Mouse (Mus musculus) heart, embryonic 13.5 days (tissue): ENCODE results near the gene Cd81. TPM values are rescaled to one million over a fixed set of nuclear protein-coding genes. Genes with fewer than 3 reads are reported as not detected.
A peak's percentile ranks its signal among the peaks of the same experiment; 100 is the strongest.

ENCODE experiments used
- ATAC-seq: fragments of 200-750 bp; cut with Nextera tagmentation; 2 replicates; pipeline ENCODE4 v1.8.0; 2017; ENCODE audit warnings: moderate TSS enrichment; ENCODE audit not compliant: insufficient number of reproducible peaks, low FRiP score, low TSS enrichment; ENCODE audit errors: extremely low read depth
- H3K27ac ChIP-seq: fragments of 300-500 bp; sonication (generic); replicated peaks from 2 replicates; pipeline ENCODE4 v1.5.1; 2015; ENCODE audit warnings: moderate library complexity, mild to moderate bottlenecking, inconsistent platforms
- H3K27me3 ChIP-seq: fragments of 300-500 bp; sonication (generic); replicated peaks from 2 replicates; pipeline ENCODE4 v1.6.1; 2015; ENCODE audit warnings: mild to moderate bottlenecking, inconsistent platforms
- H3K36me3 ChIP-seq: fragments of 300-500 bp; sonication (generic); 2 replicates; pipeline ENCODE4 v1.6.1; 2015; ENCODE audit warnings: mild to moderate bottlenecking, inconsistent platforms
- H3K4me1 ChIP-seq: fragments of 300-500 bp; sonication (generic); 2 replicates; pipeline ENCODE4 v1.6.1; 2015; ENCODE audit warnings: inconsistent platforms
- H3K4me2 ChIP-seq: fragments of 300-500 bp; sonication (generic); 2 replicates; pipeline ENCODE4 v1.6.1; 2015; ENCODE audit warnings: inconsistent platforms, mild to moderate bottlenecking, moderate library complexity
- H3K4me3 ChIP-seq: fragments of 300-500 bp; sonication (generic); 2 replicates; pipeline ENCODE4 v1.5.1; 2015; ENCODE audit warnings: moderate library complexity, mild to moderate bottlenecking, inconsistent platforms
- H3K9ac ChIP-seq: fragments of 300-500 bp; sonication (generic); 2 replicates; pipeline ENCODE4 v1.6.1; 2015; ENCODE audit warnings: inconsistent platforms, mild to moderate bottlenecking, moderate library complexity
- H3K9me3 ChIP-seq: fragments of 300-500 bp; sonication (generic); 2 replicates; pipeline ENCODE4 v1.6.1; 2016; ENCODE audit warnings: inconsistent platforms
- WGBS: fragments of 180-500 bp; shearing (Covaris S2); methylation state at CpG from one replicate; pipeline ENCODE4 v1.1.7; 2015; ENCODE audit warnings: mixed read lengths; 5-methylcytosine and 5-hydroxymethylcytosine counted together
- polyA plus RNA-seq: library from polyadenylated mRNA; unstranded; fragments of >200 nt; fragmentation: Nextera tagmentation; extraction: Ambion mirVana; gene quantifications from 2 replicates; pipeline ENCODE4 v1.2.1, GENCODE M21; 2015

Gene Cd81
- polyA plus RNA-seq, 1 experiment from 2014 or later = 750 TPM

DNA sequence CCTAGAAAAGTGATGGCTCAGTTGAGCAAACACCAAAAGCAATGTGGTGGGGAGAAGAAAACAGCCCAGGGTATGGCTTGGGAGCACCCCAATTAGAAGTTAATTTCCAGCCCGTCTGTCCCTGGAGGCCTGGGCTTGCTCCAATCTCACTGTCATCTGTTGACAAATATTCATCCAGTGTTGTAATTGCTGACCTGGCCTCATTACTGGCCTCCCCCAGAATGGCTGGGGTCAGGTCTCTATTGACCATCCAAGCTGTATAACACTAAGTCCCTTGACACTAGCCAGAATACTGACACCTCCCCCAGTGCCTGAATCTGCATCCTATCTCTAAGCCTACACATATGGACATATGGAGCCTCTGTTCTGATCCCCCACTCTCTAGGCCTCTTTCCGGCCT, 24.8 kb downstream of the Cd81 start:
- Histone ChIP-seq H3K27ac (no peak overlapping the region), H3K4me3 (no peak overlapping the region), H3K4me2 (no peak overlapping the region), H3K36me3 (no peaks in the 10 kb centered on the region), H3K9ac (no peak overlapping the region), H3K9me3 (no peaks in the 10 kb centered on the region), H3K27me3 (peaks cover 11% of the 10 kb centered on the region; the same call in 1 of the 2 replicates), H3K4me1 (no peaks in the 10 kb centered on the region)
- WGBS = 76% methylated on average over 2 of the region's 2 CpGs
- no peak for ATAC-seq

DNA sequence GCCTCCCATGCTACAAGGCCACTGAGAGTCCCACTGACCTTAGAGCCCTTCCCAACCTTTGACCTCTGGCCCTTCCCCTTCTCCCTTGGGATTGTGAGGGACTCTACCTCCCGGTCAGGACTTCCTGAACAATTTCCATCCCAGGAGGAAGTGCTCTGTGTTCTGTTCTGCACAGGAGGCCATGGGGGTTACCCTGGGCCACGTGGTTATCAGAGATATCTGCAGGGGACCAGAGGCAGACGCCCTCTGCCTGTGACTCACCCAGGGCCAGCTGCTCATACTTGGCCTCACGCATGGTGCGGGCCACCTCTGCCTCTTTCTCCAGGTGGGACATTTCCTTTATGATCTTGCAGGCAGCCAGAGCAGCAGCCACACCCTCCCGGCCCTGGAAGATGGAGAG, 29.5 kb downstream of the Cd81 start:
- Histone ChIP-seq H3K4me2 (no peak overlapping the region), H3K27me3 (peaks cover 22% of the 10 kb centered on the region), H3K9me3 (no peaks in the 10 kb centered on the region), H3K9ac (no peak overlapping the region), H3K4me1 (peaks cover 12% of the 10 kb centered on the region), H3K36me3 (no peaks in the 10 kb centered on the region), H3K27ac (no peak overlapping the region), H3K4me3 (no peak overlapping the region)
- WGBS = 57% methylated on average over 6 of the region's 6 CpGs
- no peak for ATAC-seq

DNA sequence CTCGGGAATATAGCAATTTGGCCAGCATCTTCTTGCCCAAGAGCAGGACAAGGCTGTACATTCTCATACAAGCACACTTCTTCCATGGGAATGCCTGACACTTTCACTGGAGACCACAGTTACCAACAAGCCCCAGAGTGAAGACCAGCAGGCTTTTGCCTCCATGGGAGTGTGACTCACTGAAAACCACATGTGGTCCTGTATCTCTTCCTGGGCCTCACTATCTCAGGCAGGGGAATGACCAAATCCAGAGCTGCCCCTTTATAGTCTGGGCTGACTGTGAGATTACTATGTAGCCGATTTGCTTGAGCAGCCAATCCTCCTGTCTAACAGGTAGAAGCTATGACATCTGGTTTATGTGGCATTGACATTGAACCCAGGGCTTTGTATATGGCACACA, 31.2 kb downstream of the Cd81 start:
- H3K36me3 ChIP-seq = no peaks in the 10 kb centered on the region
- peaks cover 25% of the 10 kb centered on the region for H3K27me3 ChIP-seq
- WGBS = 54% methylated on average over 2 of the region's 2 CpGs
- no peak overlapping the region for H3K27ac ChIP-seq
- no peak overlapping the region for H3K4me2 ChIP-seq
- no peak overlapping the region for H3K9ac ChIP-seq
- H3K4me1 ChIP-seq = peaks cover 19% of the 10 kb centered on the region
- ATAC-seq = no peak
- H3K9me3 ChIP-seq = no peaks in the 10 kb centered on the region
- no peak overlapping the region for H3K4me3 ChIP-seq

DNA sequence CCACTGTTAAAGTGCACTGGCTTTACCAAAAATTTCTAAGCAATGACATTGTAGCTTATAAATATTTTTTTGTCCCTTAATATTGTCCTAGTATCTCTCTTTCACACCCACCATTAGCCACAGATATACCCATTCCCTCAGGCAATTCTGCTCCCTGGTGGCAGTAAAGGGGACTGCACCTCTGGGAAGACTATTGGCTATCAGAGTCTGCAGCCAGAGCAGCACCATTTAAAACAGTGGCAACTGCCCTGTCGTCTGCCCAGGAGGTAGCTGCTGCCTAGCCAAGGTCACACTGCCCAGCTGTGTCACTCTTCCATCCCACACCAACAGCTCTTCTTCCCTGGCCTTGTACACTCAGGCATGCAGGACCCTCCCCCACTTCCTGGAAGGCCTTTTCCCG, 33.8 kb downstream of the Cd81 start:
- Histone ChIP-seq H3K27ac (peak overlapping the region; percentile 83), H3K36me3 (no peaks in the 10 kb centered on the region), H3K27me3 (peaks cover 40% of the 10 kb centered on the region), H3K4me1 (peaks cover 19% of the 10 kb centered on the region), H3K9me3 (no peaks in the 10 kb centered on the region), H3K4me3 (peak overlapping the region; percentile 26), H3K9ac (peak overlapping the region; percentile 78), H3K4me2 (peak overlapping the region; percentile 57)
- 53% methylated on average over 2 of the region's 2 CpGs for WGBS
- ATAC-seq = no peak

DNA sequence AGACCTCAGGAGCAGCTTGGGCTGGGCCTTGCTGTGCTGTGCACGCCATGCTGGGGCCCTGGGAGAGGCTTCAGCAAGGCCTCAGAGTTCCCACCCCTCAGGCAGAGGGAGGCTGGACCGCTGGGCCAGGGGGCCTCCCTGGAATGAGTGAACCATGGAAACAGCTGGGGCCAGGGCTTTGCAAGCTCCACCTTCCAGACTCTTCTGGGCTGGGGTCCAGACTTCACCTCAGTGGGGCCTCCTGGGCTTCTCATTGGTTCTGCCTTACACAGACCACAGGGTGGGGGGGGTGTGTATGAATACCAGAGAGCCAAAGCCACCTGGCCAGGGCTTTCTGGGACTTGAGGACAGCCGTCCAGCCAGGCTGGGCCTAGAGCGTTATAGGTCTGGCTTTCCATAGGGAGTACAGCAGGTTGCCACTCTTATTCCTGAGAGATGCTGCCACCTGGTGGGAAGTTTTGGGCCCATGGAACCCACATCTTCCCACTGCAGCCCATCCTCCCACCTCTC, 34.6 kb downstream of the Cd81 start:
- Histone ChIP-seq H3K27ac (peak overlapping the region; percentile 83), H3K36me3 (no peaks in the 10 kb centered on the region), H3K4me1 (peaks cover 19% of the 10 kb centered on the region), H3K9ac (peak overlapping the region; percentile 78), H3K27me3 (peaks cover 37% of the 10 kb centered on the region), H3K4me3 (peak overlapping the region; percentile 26), H3K9me3 (no peaks in the 10 kb centered on the region), H3K4me2 (peak overlapping the region; percentile 57)
- ATAC-seq = peak; percentile 66
- WGBS = 26% methylated on average over 4 of the region's 4 CpGs

DNA sequence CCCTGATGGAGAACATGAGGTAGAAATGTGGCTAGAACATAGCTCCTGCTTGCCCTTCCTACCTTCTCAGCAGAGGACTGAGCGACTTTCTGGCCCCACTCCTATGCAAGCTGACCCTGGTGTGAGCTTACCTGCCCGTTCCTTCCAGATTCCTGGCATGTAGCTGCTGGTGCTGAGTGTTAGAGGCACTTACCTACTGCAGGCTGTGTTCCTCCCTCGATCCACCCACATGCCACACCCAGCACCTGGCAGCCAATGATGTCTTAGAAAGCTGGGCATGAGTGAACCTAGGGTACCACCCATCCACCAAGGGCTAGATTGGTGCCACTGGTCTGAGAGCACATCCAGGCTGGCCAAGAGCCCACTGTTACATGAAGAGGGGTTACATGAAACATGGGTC, 41.3 kb downstream of the Cd81 start:
- Histone ChIP-seq H3K9me3 (no peaks in the 10 kb centered on the region), H3K4me3 (no peak overlapping the region), H3K9ac (no peak overlapping the region), H3K4me2 (no peak overlapping the region), H3K4me1 (peaks cover 7% of the 10 kb centered on the region; the same call in 1 of the 2 replicates), H3K27me3 (peaks cover 50% of the 10 kb centered on the region), H3K36me3 (no peaks in the 10 kb centered on the region), H3K27ac (no peak overlapping the region)
- ATAC-seq = no peak
- WGBS = 63% methylated on average over 3 of the region's 3 CpGs

DNA sequence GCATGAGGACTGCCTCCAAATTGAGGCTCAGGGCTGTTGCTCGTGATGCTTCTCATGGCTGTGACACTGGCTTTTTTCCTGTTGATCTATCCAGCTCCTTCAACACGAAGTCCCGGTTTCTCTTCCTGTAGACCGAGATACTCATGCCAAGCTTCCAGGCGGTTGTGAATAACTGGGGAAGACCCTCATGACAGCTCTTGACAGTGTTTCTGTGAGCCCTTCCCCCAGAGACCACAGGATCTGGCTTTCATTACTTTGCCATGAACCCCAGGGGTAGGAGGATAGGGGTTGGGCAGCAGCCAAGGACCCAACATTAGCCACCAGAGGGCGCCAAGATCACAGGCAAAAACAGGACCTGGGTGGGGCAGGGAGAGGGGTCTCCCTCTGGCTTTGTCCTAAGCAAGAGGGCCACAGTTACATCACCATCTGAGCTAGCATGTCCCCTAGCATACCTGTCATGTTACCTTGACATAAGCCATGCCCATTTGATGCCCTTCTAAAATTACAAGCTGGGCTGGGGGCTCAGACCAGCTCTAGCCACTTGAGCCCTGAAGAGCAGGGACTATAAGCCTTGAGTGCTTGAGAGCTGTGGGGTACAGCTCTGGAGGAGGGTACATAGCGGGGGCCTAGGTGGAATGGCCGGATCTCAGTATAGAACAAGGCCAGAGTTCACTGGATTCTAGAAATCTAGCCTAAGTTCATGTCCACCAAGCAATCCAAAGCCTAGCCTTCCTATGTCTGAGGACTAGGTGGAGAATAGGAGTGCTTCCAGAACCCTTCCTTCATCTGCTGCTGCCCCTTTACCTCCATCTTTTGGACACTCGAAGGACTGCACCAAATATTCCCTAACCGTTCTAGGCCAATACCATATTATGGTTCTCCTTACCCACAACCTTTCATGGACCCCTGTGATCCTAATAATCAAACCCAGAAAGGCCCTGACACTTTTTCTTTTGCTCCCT, 42.3 kb downstream of the Cd81 start, which contains the start of gene Trpm5:
Gene Trpm5, minus strand, starts transcription at position 51 of the 962 bp plus-strand sequence.
- Histone ChIP-seq H3K9ac (peak within 1 kb of the TSS; percentile 63; the same call in 1 of the 2 replicates), H3K4me2 (no peak within 1 kb of the TSS), H3K4me3 (no peak within 1 kb of the TSS), H3K27ac (no peak within 1 kb of the TSS), H3K4me1 (peaks cover 7% of the 10 kb centered on the region; the same call in 1 of the 2 replicates), H3K36me3 (no peaks in the 10 kb centered on the region), H3K9me3 (no peaks in the 10 kb centered on the region), H3K27me3 (peaks cover 44% of the 10 kb centered on the region)
- WGBS = 33% methylated on average over 10 of the region's 10 CpGs
- no peak for ATAC-seq

DNA sequence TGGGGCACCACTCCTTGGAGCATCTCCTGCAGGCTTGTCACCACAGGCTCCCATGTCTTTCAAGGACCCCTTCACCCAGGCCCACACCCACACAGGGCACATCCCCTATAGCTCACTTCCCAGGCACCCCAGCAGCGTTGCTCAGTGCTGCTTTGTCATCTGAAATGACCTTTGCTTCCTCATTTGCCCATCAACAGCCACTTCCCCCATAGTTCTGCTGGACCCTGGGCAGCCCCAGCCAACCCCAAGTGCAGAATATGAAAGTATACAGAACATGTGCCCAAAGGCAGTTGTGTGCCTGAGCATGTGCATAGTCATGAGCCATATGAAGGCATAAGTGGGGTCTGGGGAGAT, 43.0 kb downstream of the Cd81 start:
- H3K9ac ChIP-seq = no peak overlapping the region
- H3K4me2 ChIP-seq = no peak overlapping the region
- peaks cover 7% of the 10 kb centered on the region; the same call in 1 of the 2 replicates for H3K4me1 ChIP-seq
- WGBS = 48% methylated on average over 1 of the region's 1 CpGs
- ATAC-seq = no peak
- no peak overlapping the region for H3K27ac ChIP-seq
- H3K36me3 ChIP-seq = no peaks in the 10 kb centered on the region
- peaks cover 43% of the 10 kb centered on the region for H3K27me3 ChIP-seq
- no peaks in the 10 kb centered on the region for H3K9me3 ChIP-seq
- H3K4me3 ChIP-seq = no peak overlapping the region

DNA sequence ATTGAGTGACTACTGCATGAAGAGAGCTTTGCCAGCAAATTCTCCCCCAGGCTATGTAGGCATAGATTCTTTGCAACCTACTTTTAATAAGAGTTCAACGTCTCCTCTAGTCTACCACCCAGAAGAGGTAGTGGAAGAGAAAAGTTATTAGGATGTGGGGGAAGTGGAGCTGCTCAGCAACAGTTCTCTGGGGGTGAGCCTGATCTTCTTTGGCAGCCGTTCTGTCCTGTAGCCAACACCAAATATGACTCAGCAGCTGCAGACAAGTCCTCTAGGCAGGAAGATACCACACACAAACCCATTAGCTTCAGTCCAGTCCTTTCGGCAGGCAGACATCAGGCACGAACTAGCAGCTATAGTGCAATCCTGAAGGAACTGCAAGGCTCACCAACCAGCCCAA, 48.2 kb downstream of the Cd81 start:
- no peak for ATAC-seq
- Histone ChIP-seq H3K4me2 (no peak overlapping the region), H3K27me3 (peaks cover 67% of the 10 kb centered on the region), H3K9ac (no peak overlapping the region), H3K27ac (no peak overlapping the region), H3K9me3 (0 out of 2 replicates have a peak, but pooled peaks cover 3% of the 10 kb centered on the region), H3K4me1 (0 out of 2 replicates have a peak, but pooled peaks cover 3% of the 10 kb centered on the region), H3K36me3 (no peaks in the 10 kb centered on the region), H3K4me3 (no peak overlapping the region)
- 56% methylated on average over 4 of the region's 4 CpGs for WGBS

DNA sequence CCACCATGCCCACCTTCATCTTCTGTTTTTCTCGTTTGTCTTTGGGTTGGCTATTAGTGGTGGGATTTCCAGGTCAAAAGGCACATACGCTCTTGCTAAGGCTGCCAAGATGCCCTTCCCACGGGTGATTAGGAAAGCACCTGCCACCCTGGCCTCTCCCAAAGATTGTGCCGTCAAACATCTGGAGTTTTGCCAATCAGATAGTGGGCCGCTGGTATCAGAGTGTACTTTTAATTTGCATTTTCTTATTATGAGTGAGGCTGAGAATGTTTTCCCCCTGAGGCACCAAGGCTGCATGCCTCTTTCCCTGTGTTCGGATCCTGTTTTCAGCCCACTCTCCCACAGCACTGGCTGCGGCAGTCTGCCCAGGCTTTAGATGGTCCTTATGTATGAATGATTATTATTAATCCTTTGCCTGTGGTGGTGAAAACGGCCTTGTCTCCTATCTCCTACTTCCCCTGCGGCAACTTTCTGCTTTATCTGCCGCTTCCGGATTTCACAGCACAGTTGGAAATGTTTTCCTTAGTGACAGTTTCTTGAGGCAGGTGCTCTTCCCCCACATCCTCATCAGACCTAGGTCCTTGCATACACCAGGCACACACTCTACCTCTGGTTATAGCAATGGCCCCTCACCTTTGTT, 52.8 kb downstream of the Cd81 start:
- no peak for ATAC-seq
- Histone ChIP-seq H3K27me3 (peaks cover 79% of the 10 kb centered on the region), H3K9ac (no peak overlapping the region)

DNA sequence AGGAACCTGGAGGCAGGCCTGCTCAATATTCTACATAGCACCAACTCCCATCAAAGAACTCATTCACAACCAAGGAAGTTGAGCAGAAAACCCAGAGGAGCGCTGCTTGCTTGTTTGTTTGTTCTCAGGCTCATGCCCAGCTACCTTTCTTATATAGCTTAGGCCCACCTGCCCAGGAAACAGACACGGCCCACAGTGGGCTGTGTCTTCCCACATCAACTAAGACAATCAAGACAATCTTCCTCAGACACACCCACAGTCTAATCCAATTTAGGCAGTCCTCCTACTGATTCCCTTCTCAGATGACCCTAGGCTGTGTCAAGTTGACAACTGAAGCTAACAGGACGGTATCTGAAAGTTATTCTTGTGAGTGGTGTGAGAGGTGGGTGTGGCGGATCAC, 53.5 kb downstream of the Cd81 start, which contains the start of gene Kcnq1:
Gene Kcnq1, plus strand, starts transcription at position 301 of the 400 bp plus-strand sequence.
- no peak for ATAC-seq
- H3K4me2 ChIP-seq = peak within 1 kb of the TSS; percentile 88
- H3K4me1 ChIP-seq = peaks cover 48% of the 10 kb centered on the region
- H3K9me3 ChIP-seq = 0 out of 2 replicates have a peak, but pooled peaks cover 3% of the 10 kb centered on the region
- no peaks in the 10 kb centered on the region for H3K36me3 ChIP-seq
- peak within 1 kb of the TSS; percentile 85 for H3K9ac ChIP-seq
- WGBS = 69% methylated on average over 4 of the region's 4 CpGs
- peak within 1 kb of the TSS; percentile 66 for H3K4me3 ChIP-seq
- H3K27ac ChIP-seq = peak within 1 kb of the TSS; percentile 98; the same call in 1 of the 2 replicates
- peaks cover 78% of the 10 kb centered on the region for H3K27me3 ChIP-seq

More for the DNA sequence above, 52.8 kb downstream of the Cd81 start:
- Histone ChIP-seq H3K4me1 (peaks cover 44% of the 10 kb centered on the region), H3K4me2 (no peak overlapping the region), H3K27ac (no peak overlapping the region), H3K36me3 (no peaks in the 10 kb centered on the region), H3K9me3 (0 out of 2 replicates have a peak, but pooled peaks cover 3% of the 10 kb centered on the region), H3K4me3 (no peak overlapping the region)
- WGBS = 52% methylated on average over 11 of the region's 11 CpGs
